Mouse (Mus musculus) cortical plate, adult 2 months (tissue): ENCODE measurements at regions not wholly inside any gene's neighbourhood (a gene's known extent, or its start where the extent isn't known, plus 50 kb on each side); places are given as distances from the start of the nearest gene placed in this dataset.
A peak's percentile ranks its signal among the peaks of the same experiment; 100 is the strongest.

Source experiments
- H3K27ac ChIP-seq: fragments of 200-500 bp; 2 replicates; pipeline ENCODE4 v1.5.1; 2012; ENCODE audit warnings: low read length, control low read depth, inconsistent platforms; ENCODE audit not compliant: insufficient read depth
- H3K4me1 ChIP-seq: fragments of 200-500 bp; 2 replicates; pipeline ENCODE4 v1.6.1; 2011; ENCODE audit warnings: low read length; ENCODE audit not compliant: control insufficient read depth, insufficient read depth
- H3K4me3 ChIP-seq: fragments of 200-500 bp; 2 replicates; pipeline ENCODE4 v1.5.1; 2011; ENCODE audit warnings: mild to moderate bottlenecking, low read length, control low read depth; ENCODE audit not compliant: insufficient read depth
- CTCF ChIP-seq: fragments of 200-500 bp; IDR thresholded peaks from 2 replicates; pipeline ENCODE4 v1.5.1; 2011; ENCODE audit warnings: mild to moderate bottlenecking, control low read depth, low read length; ENCODE audit not compliant: insufficient read depth; ENCODE audit errors: extremely low read depth
- POLR2A ChIP-seq: fragments of 200-500 bp; IDR thresholded peaks from 2 replicates; pipeline ENCODE4 v1.6.1; 2011; ENCODE audit warnings: mild to moderate bottlenecking, low read length, control low read depth; ENCODE audit not compliant: insufficient read depth; ENCODE audit errors: extremely low read depth

- H3K4me3 ChIP-seq = no peak overlapping the region
- no peak overlapping the region for H3K27ac ChIP-seq
- no peaks in the 10 kb centered on the region for H3K4me1 ChIP-seq
- TF ChIP-seq CTCF (no peak), POLR2A (no peak)
These were observed 377.4 kb upstream of the Satb1 start for GRCm38 (mm10) chr17:52210483-52210882.

GRCm38 (mm10) chr17:52197731-52198130 is 364.6 kb upstream of the Satb1 start:
- Histone ChIP-seq H3K4me1 (no peaks in the 10 kb centered on the region), H3K27ac (no peak overlapping the region), H3K4me3 (no peak overlapping the region)
- TF ChIP-seq POLR2A (no peak), CTCF (no peak)

GRCm38 (mm10) chr17:52196811-52197210 is 363.7 kb upstream of the Satb1 start:
- Histone ChIP-seq H3K4me1 (no peaks in the 10 kb centered on the region), H3K27ac (no peak overlapping the region), H3K4me3 (no peak overlapping the region)
- TF ChIP-seq POLR2A (no peak), CTCF (no peak)

GRCm38 (mm10) chr17:52195804-52196203 is 362.7 kb upstream of the Satb1 start:
- Histone ChIP-seq H3K4me1 (no peaks in the 10 kb centered on the region), H3K4me3 (no peak overlapping the region), H3K27ac (no peak overlapping the region)
- TF ChIP-seq POLR2A (no peak), CTCF (no peak)

- H3K27ac ChIP-seq = no peak overlapping the region
- H3K4me3 ChIP-seq = no peak overlapping the region
- TF ChIP-seq CTCF = no peak
- TF ChIP-seq POLR2A = no peak
- H3K4me1 ChIP-seq = no peaks in the 10 kb centered on the region
These were observed 358.1 kb upstream of the Satb1 start for GRCm38 (mm10) chr17:52191064-52191682.

GRCm38 (mm10) chr17:52182706-52183105 is 349.6 kb upstream of the Satb1 start:
- H3K4me3 ChIP-seq = no peak overlapping the region
- H3K4me1 ChIP-seq = no peaks in the 10 kb centered on the region
- TF ChIP-seq CTCF (peak; percentile 36; the same call in 1 of the 2 replicates), POLR2A (no peak)
- H3K27ac ChIP-seq = no peak overlapping the region

GRCm38 (mm10) chr17:52177996-52178395 is 344.9 kb upstream of the Satb1 start:
- TF ChIP-seq CTCF (no peak), POLR2A (no peak)
- Histone ChIP-seq H3K4me1 (no peaks in the 10 kb centered on the region), H3K27ac (no peak overlapping the region), H3K4me3 (no peak overlapping the region)

GRCm38 (mm10) chr17:52168076-52168838 is 335.2 kb upstream of the Satb1 start:
- H3K4me1 ChIP-seq = peaks cover 2% of the 10 kb centered on the region; the same call in 1 of the 2 replicates
- no peak overlapping the region for H3K4me3 ChIP-seq
- TF ChIP-seq POLR2A (no peak), CTCF (no peak)
- no peak overlapping the region for H3K27ac ChIP-seq

- no peak overlapping the region for H3K27ac ChIP-seq
- H3K4me1 ChIP-seq = peaks cover 2% of the 10 kb centered on the region; the same call in 1 of the 2 replicates
- no peak overlapping the region for H3K4me3 ChIP-seq
- TF ChIP-seq POLR2A (no peak), CTCF (no peak)
These were observed 334.6 kb upstream of the Satb1 start for GRCm38 (mm10) chr17:52167658-52168057.
